8 mouse cellular contexts compared by ENCODE assay signal in the genomic region with DNA sequence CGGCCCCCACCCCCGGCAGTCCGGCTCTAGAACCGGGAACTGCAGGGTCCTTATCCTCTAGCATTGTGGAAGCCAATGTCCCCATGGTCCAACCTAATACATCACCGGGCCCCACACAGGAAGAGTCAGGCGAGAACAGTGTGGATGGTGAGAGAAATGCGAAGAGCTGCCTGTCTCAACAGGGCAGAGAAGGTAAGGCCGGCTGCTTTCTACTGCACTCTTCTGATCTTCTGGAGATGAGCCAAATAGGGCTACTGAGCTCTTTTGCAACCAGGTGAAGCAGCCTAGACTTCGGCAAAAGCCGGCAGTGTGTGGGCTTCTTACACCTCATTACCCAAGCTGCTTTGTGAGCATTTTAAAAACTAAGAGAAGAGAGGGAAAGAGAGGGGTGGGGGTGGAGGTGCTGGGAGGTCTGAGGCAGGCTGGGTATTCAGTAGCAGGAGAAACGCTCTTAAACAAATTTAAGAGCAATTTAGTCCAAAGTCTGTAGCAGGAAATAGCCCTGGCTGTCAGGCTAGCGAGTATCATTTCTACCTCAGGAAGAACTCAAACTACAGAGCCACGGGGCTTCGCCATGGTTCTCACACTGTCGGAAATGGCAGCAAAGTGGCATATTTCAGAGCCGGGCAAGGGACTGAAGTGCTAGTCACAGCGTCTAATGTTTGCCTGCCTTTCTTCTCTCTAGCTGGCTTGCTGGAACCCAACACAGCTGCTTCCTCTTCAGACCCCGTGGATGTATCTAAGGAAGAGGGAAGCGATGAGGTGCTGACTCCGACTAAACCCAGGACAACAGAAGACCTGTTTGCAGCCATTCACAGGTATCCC. TPM values are rescaled to one million over a fixed set of nuclear protein-coding genes. Genes with fewer than 3 reads are reported as not detected.
DNase-seq lines count a peak whose midpoint lies in the region; ATAC-seq and TF ChIP-seq lines count a peak whose summit lies in the region.

No protein-coding gene starts in this region.

- peaks cover 26% of the 10 kb centered on the region for H3K36me3 ChIP-seq in intestine, embryonic 14.5 days (ENCODE audit: control insufficient read depth, insufficient read depth, low read length)
- H3K36me3 ChIP-seq in intestine, postnatal 0 days (ENCODE audit: control insufficient read depth, insufficient read depth) = peaks cover 49% of the 10 kb centered on the region
- peaks cover 56% of the 10 kb centered on the region for H3K36me3 ChIP-seq in embryonic facial prominence, embryonic 10.5 days (replicated peaks)
- peaks cover 31% of the 10 kb centered on the region for H3K36me3 ChIP-seq in kidney, embryonic 16.5 days (ENCODE audit: insufficient read depth, low read length)

- no peak overlapping the region for H3K27ac ChIP-seq in intestine, embryonic 14.5 days (ENCODE audit: low read depth)
- H3K27ac ChIP-seq in intestine, postnatal 0 days (ENCODE audit: low read depth, low read length) = no peak overlapping the region
- H3K27ac ChIP-seq in embryonic facial prominence, embryonic 10.5 days (replicated peaks) = peak overlapping the region; percentile 35
- H3K27ac ChIP-seq in kidney, embryonic 16.5 days (ENCODE audit: low read length) = 0 out of 2 replicates have a peak overlapping the region, but pooled peaks have one; percentile 21

- no peaks in the 10 kb centered on the region for H3K9me3 ChIP-seq in intestine, embryonic 14.5 days (ENCODE audit: control insufficient read depth, low read length)
- H3K9me3 ChIP-seq in intestine, postnatal 0 days (ENCODE audit: control insufficient read depth) = no peaks in the 10 kb centered on the region
- H3K9me3 ChIP-seq in embryonic facial prominence, embryonic 10.5 days = no peaks in the 10 kb centered on the region
- no peaks in the 10 kb centered on the region for H3K9me3 ChIP-seq in kidney, embryonic 16.5 days (ENCODE audit: low read length)

- no peak overlapping the region for H3K4me2 ChIP-seq in intestine, embryonic 14.5 days (ENCODE audit: low read length)
- no peak overlapping the region for H3K4me2 ChIP-seq in intestine, postnatal 0 days (replicated peaks; ENCODE audit: low read depth)
- H3K4me2 ChIP-seq in kidney, embryonic 16.5 days (replicated peaks; ENCODE audit: low read depth, low read length) = no peak overlapping the region

- no peaks in the 10 kb centered on the region for H3K27me3 ChIP-seq in intestine, embryonic 14.5 days (replicated peaks; ENCODE audit: control insufficient read depth, insufficient read depth, low read length)
- no peaks in the 10 kb centered on the region for H3K27me3 ChIP-seq in intestine, postnatal 0 days (replicated peaks; ENCODE audit: control insufficient read depth, insufficient read depth, low read length)
- H3K27me3 ChIP-seq in embryonic facial prominence, embryonic 10.5 days (replicated peaks; ENCODE audit: low read depth, poor library complexity, severe bottlenecking) = peaks cover 6% of the 10 kb centered on the region; the same call in 1 of the 2 replicates
- H3K27me3 ChIP-seq in kidney, embryonic 16.5 days (ENCODE audit: insufficient read depth, low read length) = no peaks in the 10 kb centered on the region

- WGBS in intestine, embryonic 14.5 days = 67% methylated on average over 20 of the region's 20 CpGs
- WGBS in intestine, postnatal 0 days = 69% methylated on average over 20 of the region's 20 CpGs
- 78% methylated on average over 20 of the region's 20 CpGs for WGBS in embryonic facial prominence, embryonic 10.5 days
- 60% methylated on average over 20 of the region's 20 CpGs for WGBS in kidney, embryonic 16.5 days

- TF ChIP-seq CTCF in intestine, postnatal 0 days (IDR thresholded peaks at IDR 0.05; ENCODE audit: low read depth) = no peak

- no peaks in the 10 kb centered on the region; the same call in 1 of the 2 replicates for H3K4me1 ChIP-seq in intestine, embryonic 14.5 days (replicated peaks; ENCODE audit: control insufficient read depth, insufficient read depth, low read length)
- no peaks in the 10 kb centered on the region for H3K4me1 ChIP-seq in intestine, postnatal 0 days (replicated peaks; ENCODE audit: control insufficient read depth, insufficient read depth, low read length)
- peaks cover 24% of the 10 kb centered on the region for H3K4me1 ChIP-seq in embryonic facial prominence, embryonic 10.5 days
- peaks cover 12% of the 10 kb centered on the region for H3K4me1 ChIP-seq in kidney, embryonic 16.5 days (ENCODE audit: insufficient read depth, low read length)

- H3K9ac ChIP-seq in intestine, embryonic 14.5 days (ENCODE audit: low read length) = no peak overlapping the region
- H3K9ac ChIP-seq in intestine, postnatal 0 days (ENCODE audit: low read depth, low read length) = no peak overlapping the region
- no peak overlapping the region for H3K9ac ChIP-seq in kidney, embryonic 16.5 days (replicated peaks; ENCODE audit: low read length)

- 0 out of 2 replicates have a peak, but pooled peaks have one; percentile 58 for ATAC-seq in intestine, embryonic 14.5 days (replicated peaks; ENCODE audit: low FRiP score, low TSS enrichment, low read depth)
- ATAC-seq in intestine, postnatal 0 days = no peak
- peak; percentile 46 for ATAC-seq in kidney, embryonic 16.5 days (ENCODE audit: low FRiP score, low TSS enrichment)

- DNase-seq in intestine, embryonic 14.5 days (ENCODE audit: low spot score) = no peak
- DNase-seq in CD8-positive naive resting alpha-beta T cell, adult 2 months (ENCODE audit: low read depth in 2 of 2, low spot score in 2 of 2) = peak; percentile 19 to 20
- no peak for DNase-seq in embryonic facial prominence, embryonic 10.5 days (ENCODE audit: low spot score)
- DNase-seq in retina, postnatal 1 day = no peak
- no peak for DNase-seq in gastrocnemius, postnatal 14 days
- no peak for DNase-seq in spleen, adult 12 weeks (ENCODE audit: low spot score)

- intact Hi-C loops in gastrocnemius, postnatal 14 days (cut with DNase I; ENCODE audit: low total_unique reads) = no loop called here

- no peak overlapping the region for H3K4me3 ChIP-seq in intestine, embryonic 14.5 days (ENCODE audit: low read depth, low read length)
- no peak overlapping the region for H3K4me3 ChIP-seq in intestine, postnatal 0 days (ENCODE audit: low read depth, low read length)
- H3K4me3 ChIP-seq in embryonic facial prominence, embryonic 10.5 days = no peak overlapping the region
- no peak overlapping the region for H3K4me3 ChIP-seq in kidney, embryonic 16.5 days (ENCODE audit: low read length)

RNA-seq across cellular contexts. Expression of a gene that starts 18.8 kb away (rescaled TPM):
- polyA plus RNA-seq in intestine, embryonic 14.5 days (2014; fragmentation: Nextera tagmentation; extraction: Ambion mirVana) = 12.3 and 17.9 TPM in 2 replicates
- 3.6 and 4.0 TPM in 2 replicates for polyA plus RNA-seq in intestine, postnatal 0 days (2015; fragmentation: Nextera tagmentation; extraction: Ambion mirVana)
- polyA plus RNA-seq in embryonic facial prominence, embryonic 10.5 days (2016; fragmentation: Nextera tagmentation; extraction: Ambion mirVana) = 15.5 and 16.0 TPM in 2 replicates
- 13.3 and 14.2 TPM in 2 replicates for polyA plus RNA-seq in kidney, embryonic 16.5 days (2015; fragmentation: Nextera tagmentation; extraction: Ambion mirVana)
- 1 to 10 TPM in 1 of 2 experiments, under 1 TPM in 1; 0.55 to 1.1 TPM for total RNA-seq in gastrocnemius, postnatal 14 days (2021)

Comparison
In these comparisons a context has a peak if more than half of its experiments do, and no peak if none do; other contexts are left out.
1. DNase-seq: peak in CD8-positive naive resting alpha-beta T cell, adult 2 months (2 of 2); none in intestine, embryonic 14.5 days (single experiment), embryonic facial prominence, embryonic 10.5 days (single experiment), retina, postnatal 1 day (single experiment), gastrocnemius, postnatal 14 days (single experiment) and spleen, adult 12 weeks (single experiment).
2. H3K27ac ChIP-seq: peak in embryonic facial prominence, embryonic 10.5 days (single experiment) and kidney, embryonic 16.5 days (single experiment); none in intestine, embryonic 14.5 days (single experiment) and intestine, postnatal 0 days (single experiment).